Mouse (Mus musculus) midbrain, embryonic 13.5 days (tissue): ENCODE data around the gene Aspdh. TPM values are rescaled to one million over a fixed set of nuclear protein-coding genes. Genes with fewer than 3 reads are reported as not detected.

Experiments used
- ATAC-seq: fragments of 200-750 bp; cut with Nextera tagmentation; 2 replicates; pipeline ENCODE4 v1.8.0; 2017; ENCODE audit warnings: mild to moderate bottlenecking, moderate TSS enrichment, moderate library complexity
- H3K27ac ChIP-seq: fragments of 300-500 bp; sonication (generic); 2 replicates; pipeline ENCODE4 v1.5.1; 2015; ENCODE audit warnings: inconsistent platforms, mild to moderate bottlenecking, moderate library complexity
- H3K27me3 ChIP-seq: fragments of 300-500 bp; sonication (generic); 2 replicates; pipeline ENCODE4 v1.6.1; 2015; ENCODE audit warnings: mild to moderate bottlenecking, inconsistent platforms
- H3K36me3 ChIP-seq: fragments of 300-500 bp; sonication (generic); 2 replicates; pipeline ENCODE4 v1.6.1; 2015; ENCODE audit warnings: mild to moderate bottlenecking, inconsistent platforms
- H3K4me1 ChIP-seq: fragments of 300-500 bp; sonication (generic); replicated peaks from 2 replicates; pipeline ENCODE4 v1.6.1; 2015; ENCODE audit warnings: inconsistent platforms
- H3K4me2 ChIP-seq: fragments of 300-500 bp; sonication (generic); replicated peaks from 2 replicates; pipeline ENCODE4 v1.6.1; 2015; ENCODE audit warnings: moderate library complexity, mild to moderate bottlenecking, inconsistent platforms
- H3K4me3 ChIP-seq: fragments of 300-500 bp; sonication (generic); replicated peaks from 2 replicates; pipeline ENCODE4 v1.5.1; 2015; ENCODE audit warnings: mild to moderate bottlenecking, inconsistent platforms
- H3K9ac ChIP-seq: fragments of 300-500 bp; sonication (generic); replicated peaks from 2 replicates; pipeline ENCODE4 v1.6.1; 2015; ENCODE audit warnings: mild to moderate bottlenecking, inconsistent platforms
- H3K9me3 ChIP-seq: fragments of 300-500 bp; sonication (generic); 2 replicates; pipeline ENCODE4 v1.6.1; 2016; ENCODE audit warnings: mild to moderate bottlenecking, inconsistent platforms
- WGBS: fragments of 180-500 bp; shearing (Covaris S2); methylation state at CpG from one replicate; pipeline ENCODE4 v1.1.7; 2015; 5-methylcytosine and 5-hydroxymethylcytosine counted together
- polyA plus RNA-seq: library from polyadenylated mRNA; unstranded; fragments of >200 nt; fragmentation: Nextera tagmentation; extraction: Ambion mirVana; gene quantifications from 2 replicates; pipeline ENCODE4 v1.2.1, GENCODE M21; 2015

Aspdh gene
- polyA plus RNA-seq, 1 experiment from 2014 or later, result 10.8 TPM

- no peaks in the 10 kb centered on the region for H3K27me3 ChIP-seq
- peak overlapping the region; percentile 54; the same call in 1 of the 2 replicates for H3K27ac ChIP-seq
- ATAC-seq, result no peak
- H3K4me3 ChIP-seq, result no peak overlapping the region
- H3K36me3 ChIP-seq, result peaks cover 23% of the 10 kb centered on the region
- 61% methylated on average over 8 of the region's 8 CpGs for WGBS
- peaks cover 57% of the 10 kb centered on the region for H3K4me1 ChIP-seq
- peak overlapping the region; percentile 42 for H3K9ac ChIP-seq
- no peak overlapping the region; the same call in 1 of the 2 replicates for H3K4me2 ChIP-seq
- H3K9me3 ChIP-seq, result no peaks in the 10 kb centered on the region
Observed at GRCm38 (mm10) chr7:44437933-44438332, 27.3 kb upstream of the Aspdh start.

GRCm38 (mm10) chr7:44439696-44440095, 25.5 kb upstream of the Aspdh start:
- no peaks in the 10 kb centered on the region for H3K9me3 ChIP-seq
- peaks cover 14% of the 10 kb centered on the region for H3K36me3 ChIP-seq
- no peak overlapping the region for H3K27ac ChIP-seq
- H3K9ac ChIP-seq, result no peak overlapping the region
- H3K27me3 ChIP-seq, result no peaks in the 10 kb centered on the region
- peaks cover 56% of the 10 kb centered on the region for H3K4me1 ChIP-seq
- H3K4me3 ChIP-seq, result no peak overlapping the region
- WGBS, result 72% methylated on average over 2 of the region's 2 CpGs
- H3K4me2 ChIP-seq, result no peak overlapping the region
- no peak for ATAC-seq

GRCm38 (mm10) chr7:44440479-44440878, 24.7 kb upstream of the Aspdh start:
- Histone ChIP-seq H3K36me3 (peaks cover 14% of the 10 kb centered on the region), H3K4me3 (no peak overlapping the region), H3K9ac (0 out of 2 replicates have a peak overlapping the region, but pooled peaks have one; percentile 6), H3K27ac (peak overlapping the region; percentile 53; the same call in 1 of the 2 replicates), H3K27me3 (no peaks in the 10 kb centered on the region), H3K4me1 (peaks cover 63% of the 10 kb centered on the region), H3K4me2 (no peak overlapping the region), H3K9me3 (no peaks in the 10 kb centered on the region)
- no peak for ATAC-seq
- WGBS, result 97% methylated on average over 1 of the region's 1 CpGs

- peak overlapping the region; percentile 88 for H3K4me3 ChIP-seq
- H3K4me2 ChIP-seq, result peak overlapping the region; percentile 87
- no peaks in the 10 kb centered on the region for H3K27me3 ChIP-seq
- peak overlapping the region; percentile 99 for H3K27ac ChIP-seq
- no peak for ATAC-seq
- H3K9me3 ChIP-seq, result no peaks in the 10 kb centered on the region
- H3K9ac ChIP-seq, result peak overlapping the region; percentile 100
- peaks cover 20% of the 10 kb centered on the region for H3K36me3 ChIP-seq
- WGBS, result 10% methylated on average over 1 of the region's 1 CpGs
- peaks cover 70% of the 10 kb centered on the region for H3K4me1 ChIP-seq
Observed at GRCm38 (mm10) chr7:44441180-44441579, 24.0 kb upstream of the Aspdh start.

GRCm38 (mm10) chr7:44441648-44442109, 23.5 kb upstream of the Aspdh start:
- peak overlapping the region; percentile 99 for H3K27ac ChIP-seq

GRCm38 (mm10) chr7:44442407-44442821, 22.8 kb upstream of the Aspdh start:
- peak overlapping the region; percentile 99 for H3K27ac ChIP-seq
- ATAC-seq, result peak; percentile 53
- peak overlapping the region; percentile 100 for H3K9ac ChIP-seq
- H3K4me3 ChIP-seq, result peak overlapping the region; percentile 88
- 0% methylated on average over 12 of the region's 14 CpGs for WGBS
- H3K36me3 ChIP-seq, result peaks cover 31% of the 10 kb centered on the region
- H3K4me2 ChIP-seq, result peak overlapping the region; percentile 87
- no peaks in the 10 kb centered on the region for H3K9me3 ChIP-seq
- H3K27me3 ChIP-seq, result no peaks in the 10 kb centered on the region
- peaks cover 80% of the 10 kb centered on the region for H3K4me1 ChIP-seq

More at GRCm38 (mm10) chr7:44441648-44442109, 23.5 kb upstream of the Aspdh start:
- Histone ChIP-seq H3K36me3 (peaks cover 25% of the 10 kb centered on the region), H3K4me2 (peak overlapping the region; percentile 87), H3K9ac (peak overlapping the region; percentile 100), H3K9me3 (no peaks in the 10 kb centered on the region), H3K4me3 (peak overlapping the region; percentile 88), H3K27me3 (no peaks in the 10 kb centered on the region), H3K4me1 (peaks cover 75% of the 10 kb centered on the region)
- ATAC-seq, result peak; percentile 73
- WGBS, result 1% methylated on average over 13 of the region's 14 CpGs

- Histone ChIP-seq H3K27me3 (no peaks in the 10 kb centered on the region), H3K27ac (peak overlapping the region; percentile 99), H3K9me3 (no peaks in the 10 kb centered on the region), H3K4me3 (peak overlapping the region; percentile 88), H3K4me2 (peak overlapping the region; percentile 87), H3K4me1 (peaks cover 80% of the 10 kb centered on the region), H3K36me3 (peaks cover 37% of the 10 kb centered on the region), H3K9ac (peak overlapping the region; percentile 100)
- 7% methylated on average over 19 of the region's 20 CpGs for WGBS
- peak; percentile 62 for ATAC-seq
Observed at GRCm38 (mm10) chr7:44443268-44444173, 21.7 kb upstream of the Aspdh start.

GRCm38 (mm10) chr7:44444886-44445527, 20.2 kb upstream of the Aspdh start:
- Histone ChIP-seq H3K9me3 (no peaks in the 10 kb centered on the region), H3K9ac (peak overlapping the region; percentile 100), H3K4me2 (peak overlapping the region; percentile 87), H3K27ac (peak overlapping the region; percentile 15), H3K4me3 (peak overlapping the region; percentile 88), H3K4me1 (peaks cover 82% of the 10 kb centered on the region), H3K36me3 (peaks cover 52% of the 10 kb centered on the region), H3K27me3 (no peaks in the 10 kb centered on the region)
- WGBS, result 38% methylated on average over 29 of the region's 29 CpGs
- ATAC-seq, result no peak

- H3K27ac ChIP-seq, result peak overlapping the region; percentile 15
- H3K9ac ChIP-seq, result peak overlapping the region; percentile 100
- peaks cover 57% of the 10 kb centered on the region for H3K36me3 ChIP-seq
- peak overlapping the region; percentile 87 for H3K4me2 ChIP-seq
- no peaks in the 10 kb centered on the region for H3K9me3 ChIP-seq
- WGBS, result 41% methylated on average over 7 of the region's 7 CpGs
- H3K4me1 ChIP-seq, result peaks cover 81% of the 10 kb centered on the region
- no peak for ATAC-seq
- no peaks in the 10 kb centered on the region for H3K27me3 ChIP-seq
- peak overlapping the region; percentile 88 for H3K4me3 ChIP-seq
Observed at GRCm38 (mm10) chr7:44445528-44445923, 19.7 kb upstream of the Aspdh start.

GRCm38 (mm10) chr7:44446070-44446855, 18.9 kb upstream of the Aspdh start:
- Histone ChIP-seq H3K4me3 (peak overlapping the region; percentile 88), H3K4me1 (peaks cover 78% of the 10 kb centered on the region), H3K36me3 (peaks cover 58% of the 10 kb centered on the region), H3K9ac (peak overlapping the region; percentile 100), H3K4me2 (peak overlapping the region; percentile 87), H3K27ac (0 out of 2 replicates have a peak overlapping the region, but pooled peaks have one; percentile 25), H3K27me3 (no peaks in the 10 kb centered on the region), H3K9me3 (no peaks in the 10 kb centered on the region)
- 55% methylated on average over 12 of the region's 12 CpGs for WGBS
- no peak for ATAC-seq

- 23% methylated on average over 3 of the region's 3 CpGs for WGBS
- no peak overlapping the region for H3K4me2 ChIP-seq
- H3K9ac ChIP-seq, result peak overlapping the region; percentile 39
- H3K4me1 ChIP-seq, result peaks cover 47% of the 10 kb centered on the region
- H3K36me3 ChIP-seq, result peaks cover 80% of the 10 kb centered on the region
- 0 out of 2 replicates have a peak, but pooled peaks have one; percentile 9 for ATAC-seq
- H3K4me3 ChIP-seq, result no peak overlapping the region
- H3K27ac ChIP-seq, result peak overlapping the region; percentile 19; the same call in 1 of the 2 replicates
- no peaks in the 10 kb centered on the region for H3K9me3 ChIP-seq
- H3K27me3 ChIP-seq, result no peaks in the 10 kb centered on the region
Observed at GRCm38 (mm10) chr7:44453256-44453655, 11.9 kb upstream of the Aspdh start.
